Mouse (Mus musculus): ENCODE measurements around the gene Ncam1.

Ncam1 gene

DNA sequence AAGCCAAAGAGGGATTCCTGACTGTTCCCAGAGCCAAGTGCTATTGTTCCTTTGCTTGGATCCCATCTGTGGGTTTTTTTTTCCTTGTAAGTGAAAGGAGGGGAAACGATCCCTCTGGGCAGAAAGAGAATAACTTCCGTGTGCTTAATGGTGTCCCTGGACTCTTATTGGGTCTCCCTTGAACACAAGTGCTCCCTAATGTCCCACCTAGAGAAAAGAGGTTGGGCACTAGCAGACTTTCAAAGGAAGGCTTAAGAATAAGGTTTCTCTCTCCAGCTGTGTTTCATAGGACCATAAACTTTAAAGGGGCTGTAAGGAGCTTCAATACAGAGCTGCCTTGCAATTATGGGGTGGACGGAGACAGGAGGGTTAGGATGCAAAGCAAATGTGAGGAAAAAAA lies 119.5 kb downstream of the Ncam1 start:
- DNase-seq (ENCODE audit: extremely low spot score, low spot score) = no peak

DNA sequence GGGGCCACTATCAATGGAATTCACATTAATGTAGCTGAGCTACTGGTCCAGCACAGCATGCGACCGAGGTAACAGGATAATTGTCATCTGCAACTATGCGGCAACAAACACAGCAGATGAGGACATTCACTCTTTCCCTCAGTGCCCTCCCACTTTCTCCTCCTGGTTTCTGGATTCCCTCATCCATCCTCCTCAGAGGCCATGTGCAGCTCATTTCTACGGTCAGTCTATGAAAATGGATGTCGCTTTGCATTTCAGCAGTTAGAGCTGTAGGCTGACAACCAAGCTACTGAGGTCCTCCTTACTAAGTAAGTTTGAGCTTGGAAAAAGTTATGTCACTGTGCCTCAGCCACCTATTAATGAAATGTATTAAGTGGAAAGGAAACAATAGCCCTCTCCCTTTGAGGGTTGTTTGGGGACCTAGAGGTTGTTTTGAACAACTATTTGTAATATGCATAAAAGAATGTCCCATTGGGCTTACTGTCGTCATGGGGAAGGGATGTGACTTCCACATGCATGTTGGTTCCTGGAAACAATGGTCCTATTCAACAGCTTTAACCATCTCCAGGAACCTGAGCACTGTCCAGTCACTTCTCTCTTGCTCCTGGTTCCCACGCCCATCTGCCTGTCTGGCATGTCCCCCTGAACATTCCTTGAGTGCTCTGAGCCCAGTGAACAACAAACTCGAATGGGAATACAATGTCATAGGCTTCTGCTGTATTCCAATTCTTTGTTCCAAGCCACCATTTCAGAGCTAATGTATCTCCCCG lies 122.8 kb downstream of the Ncam1 start:
- no peak for DNase-seq (ENCODE audit: extremely low spot score, low spot score)

DNA sequence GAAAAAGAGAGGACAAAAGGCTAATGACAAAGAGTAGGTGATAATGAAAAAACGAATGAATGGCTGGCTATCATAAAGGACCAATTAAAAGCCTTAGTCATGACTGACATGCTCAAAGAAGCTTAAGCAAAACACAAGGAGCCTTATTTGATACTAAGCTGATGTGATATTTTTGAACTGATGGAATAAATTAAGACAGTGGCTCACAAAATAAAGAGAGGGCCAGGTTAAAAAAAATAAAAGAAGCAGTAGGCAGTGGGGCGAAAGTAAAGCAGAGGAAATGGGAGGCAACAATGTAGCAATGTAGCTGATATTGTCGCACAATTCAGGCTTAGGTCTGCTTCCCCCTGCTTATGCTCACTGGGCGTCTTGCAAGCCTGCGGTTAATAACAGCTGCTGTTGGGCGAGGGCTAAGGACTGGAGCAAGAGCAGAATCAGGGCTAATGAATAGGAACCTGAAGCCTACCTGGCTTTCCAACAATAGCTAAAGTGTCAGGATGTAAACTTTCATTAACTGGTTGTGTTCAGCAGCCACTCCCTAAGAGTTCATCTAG lies 126.0 kb downstream of the Ncam1 start:
- no peak for DNase-seq (ENCODE audit: extremely low spot score, low spot score)

DNA sequence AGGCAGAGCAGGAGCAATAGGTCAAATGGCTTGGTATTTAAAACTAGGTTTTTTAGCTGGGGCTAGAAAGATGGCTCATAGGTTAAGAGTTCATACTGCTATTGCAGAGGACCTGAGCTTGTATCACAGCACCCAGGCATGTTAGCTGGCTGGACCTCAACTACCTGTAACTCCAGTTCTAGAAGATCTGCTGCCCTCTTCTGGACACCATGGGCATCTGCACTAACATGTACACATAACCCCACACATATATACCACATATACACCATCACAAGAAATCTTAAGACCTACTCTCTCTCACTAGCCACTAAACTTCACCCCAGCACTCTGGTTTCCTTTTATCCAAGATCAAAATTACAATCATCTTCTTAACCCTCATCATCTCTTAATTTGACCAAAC lies 131.7 kb downstream of the Ncam1 start:
- DNase-seq (ENCODE audit: extremely low spot score, low spot score) = no peak

DNA sequence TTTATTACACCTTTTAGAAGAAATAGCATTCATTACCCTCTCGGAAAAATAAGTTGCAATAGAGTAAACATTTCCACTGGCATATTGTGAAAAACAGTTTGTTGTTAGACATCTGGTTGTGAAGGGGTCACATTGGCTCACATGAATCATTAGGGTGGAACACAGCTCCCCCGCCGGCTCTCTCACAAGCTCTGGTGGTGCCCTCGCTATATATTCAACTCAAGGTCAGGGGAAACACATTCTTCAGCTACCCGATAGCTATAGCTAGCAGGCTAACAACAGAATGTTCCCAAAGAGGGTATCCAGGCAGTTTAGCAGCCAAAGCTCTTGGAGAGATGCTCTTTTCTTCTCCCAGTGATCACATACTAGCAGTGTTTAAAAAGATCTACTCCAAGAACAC lies 133.4 kb downstream of the Ncam1 start:
- DNase-seq (ENCODE audit: extremely low spot score, low spot score) = no peak

DNA sequence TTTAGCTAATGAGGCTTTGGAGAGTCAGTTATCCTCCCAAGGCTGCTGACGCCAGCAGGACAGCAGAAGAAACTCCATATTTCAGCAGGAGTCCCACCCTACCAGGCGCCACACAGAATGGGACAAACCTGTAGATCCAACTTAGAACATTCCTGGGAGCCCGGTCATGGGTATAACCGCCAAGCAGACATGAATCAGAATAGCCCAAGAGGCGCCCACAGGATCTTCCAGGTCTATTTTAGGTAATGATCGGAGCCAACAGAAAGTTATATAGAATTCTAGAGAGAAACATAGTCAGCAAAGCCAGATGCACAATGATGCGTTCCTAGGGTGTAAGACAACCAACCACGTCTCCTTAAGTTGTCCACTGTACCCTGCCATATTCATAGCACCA lies 134.8 kb downstream of the Ncam1 start:
- no peak for DNase-seq (ENCODE audit: extremely low spot score, low spot score)

DNA sequence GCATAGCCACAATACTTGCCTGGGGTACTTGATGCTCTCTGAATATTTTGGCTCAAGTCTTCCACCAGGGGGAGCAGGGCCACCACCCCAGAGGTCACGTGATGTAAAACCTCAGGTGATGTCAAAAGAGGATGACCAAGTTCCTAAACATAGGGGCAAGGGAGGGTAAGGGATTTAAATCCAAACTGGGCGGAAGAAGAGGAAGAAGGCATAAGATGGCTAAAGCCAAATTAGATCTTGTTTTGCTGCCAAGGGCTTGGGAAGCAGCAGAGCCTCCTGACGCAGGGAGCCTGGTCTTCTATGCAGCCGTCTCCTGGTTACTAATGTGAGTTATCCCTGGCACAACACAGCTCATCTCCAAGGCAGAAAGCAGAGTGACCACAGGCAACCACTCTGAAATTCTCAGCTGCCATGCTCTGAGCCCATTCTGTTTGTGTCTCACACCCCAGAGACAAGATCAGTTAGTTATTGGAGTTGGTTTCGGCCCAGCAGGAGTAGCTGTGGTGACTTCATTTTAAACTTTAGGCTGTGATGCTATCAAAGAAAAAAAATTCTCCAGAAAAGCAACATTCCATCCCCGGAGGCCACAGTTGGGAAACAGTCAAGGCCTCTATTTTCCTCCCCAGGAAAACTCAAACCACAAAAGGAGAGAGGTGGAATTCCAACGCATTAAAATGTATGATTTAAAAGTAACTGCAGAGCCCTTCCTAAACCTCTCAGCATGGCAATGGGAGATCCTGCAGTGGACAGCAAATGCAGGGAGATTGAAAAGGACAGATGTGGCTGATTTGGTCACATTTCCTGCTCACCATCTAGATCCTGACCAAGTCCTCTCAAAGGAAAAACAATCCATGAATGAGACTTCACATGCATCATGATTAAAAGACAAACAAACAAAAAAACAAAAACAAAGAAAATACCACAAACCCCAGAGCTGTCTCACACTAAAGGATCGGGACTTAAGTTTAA lies 135.5 kb downstream of the Ncam1 start:
- DNase-seq (ENCODE audit: extremely low spot score, low spot score) = no peak

DNA sequence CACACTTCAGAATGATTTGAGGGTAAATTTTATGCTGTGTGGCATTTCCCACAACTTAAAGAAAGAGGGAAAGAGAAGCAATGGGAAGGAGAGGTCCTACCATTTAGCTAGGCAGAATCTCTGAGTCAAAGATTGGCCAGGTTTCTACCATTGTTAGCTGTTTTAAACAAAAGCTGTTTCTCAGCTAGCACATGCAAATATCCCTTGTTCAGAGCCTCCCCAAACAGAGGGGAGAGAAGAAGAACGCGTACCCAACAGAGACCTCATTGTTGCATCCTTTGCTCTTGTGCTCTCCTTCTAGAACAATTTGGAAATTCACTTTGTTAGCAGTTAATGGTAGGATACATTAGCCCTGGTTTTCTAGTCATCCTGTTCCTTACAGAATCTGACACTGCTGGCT lies 137.2 kb downstream of the Ncam1 start:
- DNase-seq (ENCODE audit: extremely low spot score, low spot score) = no peak

DNA sequence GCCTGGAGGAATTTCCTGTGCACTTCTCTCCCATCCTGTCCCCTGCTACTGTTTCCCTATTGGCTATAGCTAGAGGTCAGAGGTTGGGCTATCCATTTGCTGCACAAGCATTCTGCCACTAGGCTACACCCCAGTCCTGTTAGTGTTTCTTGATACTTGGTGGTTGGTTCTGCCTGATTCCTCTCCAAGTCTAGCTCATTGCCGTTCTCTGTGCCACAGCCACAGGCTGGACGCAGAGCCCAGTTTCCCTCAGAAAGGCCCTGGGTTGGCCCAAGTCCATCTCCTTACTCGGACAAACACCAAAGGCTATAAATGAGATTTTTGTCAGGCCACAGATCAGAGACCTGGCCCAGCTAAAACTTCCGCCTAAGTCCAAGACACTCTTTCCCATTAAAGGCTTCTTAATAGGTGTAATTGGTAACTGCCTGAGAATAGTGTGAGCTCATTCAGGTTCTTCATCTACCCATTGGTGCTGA lies 140.3 kb downstream of the Ncam1 start:
- no peak for DNase-seq (ENCODE audit: extremely low spot score, low spot score)

DNA sequence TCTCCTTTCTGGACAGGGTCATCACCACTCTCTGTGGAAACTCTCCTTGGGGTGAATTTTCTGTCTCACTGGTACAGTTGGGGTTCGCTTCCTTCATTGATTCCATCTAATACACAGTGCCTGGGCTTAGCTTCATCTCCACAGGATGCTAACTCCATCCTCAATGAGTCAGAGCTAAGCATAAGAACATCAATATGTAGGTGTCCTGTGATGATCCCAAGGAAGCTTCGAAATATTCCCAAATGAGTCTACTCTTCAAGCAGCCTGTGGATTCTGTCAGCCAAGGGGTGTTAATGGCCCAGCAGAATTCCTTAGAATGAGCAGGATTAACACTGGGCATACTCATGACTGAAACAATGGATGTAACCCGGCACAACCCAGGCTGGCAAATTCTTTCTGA lies 144.3 kb downstream of the Ncam1 start:
- no peak for DNase-seq (ENCODE audit: extremely low spot score, low spot score)

DNA sequence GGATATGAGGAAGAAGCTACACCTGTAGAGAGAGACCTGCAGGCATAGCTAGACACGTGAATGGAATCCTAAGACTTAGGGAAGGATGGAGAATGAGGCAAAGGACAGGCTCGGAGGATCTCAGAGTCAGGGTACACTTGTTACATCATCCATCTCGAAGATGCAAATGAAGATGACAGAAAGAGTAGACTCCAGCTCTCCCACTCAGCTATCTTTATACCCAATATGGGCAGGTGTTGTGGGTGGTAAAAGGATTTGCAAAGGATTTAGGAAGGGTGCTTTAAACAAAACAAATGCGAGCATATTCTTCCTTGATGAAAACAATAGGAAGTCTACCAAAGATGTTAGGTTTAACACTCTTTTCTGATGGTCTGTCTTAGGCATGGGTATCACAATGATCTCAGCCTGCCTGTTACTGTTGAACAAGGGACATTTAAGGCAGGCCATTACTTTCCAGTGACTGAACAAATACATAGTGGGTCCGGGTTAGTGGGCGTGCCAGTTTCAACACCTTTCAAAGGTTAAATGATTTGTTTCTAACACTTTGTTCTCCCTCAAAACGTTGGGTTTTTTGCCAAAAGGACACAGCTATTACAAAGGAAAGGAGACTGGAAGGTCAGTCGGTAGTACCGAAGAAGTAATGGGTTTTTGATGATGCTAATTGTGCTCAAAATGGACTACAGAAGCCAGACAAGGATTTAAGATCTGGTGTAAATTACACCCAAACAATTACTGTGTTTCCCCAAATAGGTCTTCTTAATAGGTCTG lies 145.1 kb downstream of the Ncam1 start:
- DNase-seq (ENCODE audit: extremely low spot score, low spot score) = no peak

DNA sequence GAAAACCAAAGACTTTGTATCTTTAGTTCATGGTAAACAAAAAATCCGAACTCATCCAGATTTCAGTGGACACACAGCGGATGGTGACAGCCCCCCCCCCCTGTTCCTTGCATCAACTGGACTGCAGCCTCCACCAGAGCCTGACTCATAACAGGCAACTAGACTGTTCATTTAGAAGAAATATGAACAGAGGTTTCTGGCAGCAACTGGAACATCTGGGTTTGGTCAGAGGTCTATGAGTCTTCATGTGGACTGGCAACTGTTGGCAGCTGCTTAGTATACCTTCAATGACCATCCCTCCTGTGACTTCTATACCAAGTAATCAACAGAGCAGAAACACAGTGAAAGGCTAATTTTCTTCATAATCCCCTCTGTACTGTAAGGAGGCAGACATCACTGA lies 154.4 kb downstream of the Ncam1 start:
- no peak for DNase-seq (ENCODE audit: extremely low spot score, low spot score)

DNA sequence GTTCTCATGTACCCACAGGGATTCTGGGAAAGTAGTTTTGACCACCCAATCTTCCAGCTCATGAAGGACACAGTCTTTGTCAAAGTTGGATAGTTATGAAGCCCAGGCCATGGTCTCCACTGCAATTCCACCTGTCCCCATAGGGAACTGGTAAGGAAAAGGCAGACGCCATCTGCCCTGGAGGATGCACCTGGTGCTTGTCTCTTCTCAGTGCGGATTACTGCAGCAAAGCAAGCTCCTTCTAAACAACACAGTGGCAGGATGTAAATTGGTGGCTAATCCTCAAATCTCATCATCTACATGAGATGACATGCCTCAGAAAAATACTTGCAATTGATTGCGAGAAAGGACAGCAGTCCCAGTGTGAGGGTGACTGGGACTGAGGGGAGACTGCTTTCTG lies 158.0 kb downstream of the Ncam1 start:
- DNase-seq (ENCODE audit: extremely low spot score, low spot score) = no peak

DNA sequence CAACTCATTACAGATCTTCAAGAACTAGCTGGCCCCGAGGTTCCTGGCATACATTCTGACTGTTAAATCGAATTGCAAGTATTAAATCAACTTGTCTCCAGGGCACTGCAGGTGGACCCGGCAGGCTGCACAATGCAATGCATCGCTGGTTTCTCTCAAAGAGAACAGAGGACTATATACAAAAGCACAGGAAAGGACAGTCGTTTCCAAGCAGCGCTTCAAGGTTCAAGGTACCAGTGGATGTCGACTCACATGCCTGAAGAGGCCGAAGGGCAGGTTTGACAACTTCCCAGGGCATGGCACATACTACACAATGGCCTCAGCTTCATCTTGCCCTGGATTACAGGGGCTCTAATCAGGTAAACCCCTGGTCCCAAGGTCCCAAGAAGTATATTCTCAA lies 158.6 kb downstream of the Ncam1 start:
- no peak for DNase-seq (ENCODE audit: extremely low spot score, low spot score)

DNA sequence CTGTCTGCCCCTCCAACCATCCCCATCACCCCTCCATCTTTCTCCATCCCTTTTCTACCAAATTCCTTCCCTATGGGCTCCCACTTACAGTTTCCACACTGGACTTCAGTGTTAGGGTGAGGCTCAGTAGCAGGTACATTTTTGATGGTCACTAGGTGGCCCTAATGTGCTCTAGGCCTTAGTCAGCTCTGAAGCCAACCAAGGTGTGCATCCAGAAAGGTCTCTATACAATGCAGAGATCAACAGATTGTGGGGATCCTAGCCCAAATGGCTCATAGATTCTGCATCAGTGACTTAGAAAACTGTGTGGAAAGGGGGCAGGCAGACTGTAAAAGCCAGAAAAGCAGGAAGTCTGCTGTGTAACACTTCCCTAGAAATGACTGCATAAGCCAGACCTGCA lies 160.8 kb downstream of the Ncam1 start:
- DNase-seq (ENCODE audit: extremely low spot score, low spot score) = no peak

DNA sequence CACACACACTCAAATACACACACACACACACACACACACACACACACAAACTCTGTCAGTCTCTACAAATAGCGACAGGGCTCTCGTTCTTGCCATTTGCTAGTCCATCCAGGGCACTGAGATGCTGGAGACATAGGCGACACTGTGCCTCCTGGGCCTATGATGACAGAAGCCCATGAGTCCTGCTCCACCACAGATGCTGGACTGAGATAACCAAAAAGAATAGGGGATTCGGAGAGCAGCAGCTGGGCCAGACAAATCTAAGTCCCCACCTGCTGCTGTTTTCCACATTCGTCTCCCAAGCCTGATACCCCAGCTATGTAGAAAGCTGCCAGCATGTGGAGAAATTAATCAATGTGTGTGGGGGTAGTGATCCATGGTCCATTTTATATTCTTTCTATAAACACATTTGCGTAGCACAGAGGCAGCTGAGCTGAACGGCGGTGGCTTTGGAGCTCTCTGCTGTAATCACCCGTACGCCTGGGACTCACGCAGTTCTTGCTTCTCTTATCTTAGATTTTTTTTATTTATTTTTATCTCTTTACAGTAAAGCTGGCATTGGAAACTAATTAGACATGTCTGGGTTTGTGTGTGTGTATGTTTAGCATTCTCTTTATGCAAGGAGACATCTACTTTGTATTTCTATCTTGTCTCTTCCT lies 162.9 kb downstream of the Ncam1 start:
- no peak for DNase-seq (ENCODE audit: extremely low spot score, low spot score)

DNA sequence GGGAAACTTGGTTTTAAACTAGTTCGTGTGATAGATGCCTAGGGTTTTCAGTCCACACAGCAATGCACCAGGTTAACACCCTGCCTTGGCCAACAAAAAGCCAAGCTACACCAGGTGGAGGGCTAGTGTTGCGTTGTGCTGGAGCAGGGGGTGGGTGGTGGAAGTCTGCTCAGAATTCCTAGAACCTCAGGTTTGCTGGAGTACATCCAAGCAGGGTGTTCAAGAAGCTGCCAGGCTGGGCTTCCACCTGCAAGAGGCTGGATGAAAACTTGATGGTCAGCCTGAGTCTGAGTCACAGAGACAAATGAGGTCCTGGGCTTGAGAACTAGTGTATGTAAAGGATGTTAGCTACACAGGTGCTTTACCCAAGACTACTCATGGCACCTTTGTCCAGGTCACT lies 166.1 kb downstream of the Ncam1 start:
- DNase-seq (ENCODE audit: extremely low spot score, low spot score) = no peak

DNA sequence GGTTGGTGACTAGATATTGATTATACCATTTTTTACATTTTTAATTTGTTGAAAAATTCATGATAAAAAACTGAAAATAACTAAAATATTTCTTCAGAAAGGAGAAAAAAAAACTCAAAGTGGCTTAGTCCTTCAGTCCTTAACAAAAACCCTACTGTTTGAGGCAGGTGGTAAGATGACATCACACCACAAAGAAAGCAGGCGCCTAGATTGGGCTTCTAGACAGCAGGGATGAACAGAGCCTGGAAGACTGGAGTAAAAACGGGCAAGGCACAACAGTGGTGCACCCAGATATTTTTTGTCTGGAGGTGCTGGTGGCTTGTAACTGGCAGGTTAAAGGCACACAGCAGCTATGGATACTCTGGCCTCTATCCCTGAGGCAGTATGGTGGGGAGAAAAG lies 168.4 kb downstream of the Ncam1 start:
- no peak for DNase-seq (ENCODE audit: extremely low spot score, low spot score)

DNA sequence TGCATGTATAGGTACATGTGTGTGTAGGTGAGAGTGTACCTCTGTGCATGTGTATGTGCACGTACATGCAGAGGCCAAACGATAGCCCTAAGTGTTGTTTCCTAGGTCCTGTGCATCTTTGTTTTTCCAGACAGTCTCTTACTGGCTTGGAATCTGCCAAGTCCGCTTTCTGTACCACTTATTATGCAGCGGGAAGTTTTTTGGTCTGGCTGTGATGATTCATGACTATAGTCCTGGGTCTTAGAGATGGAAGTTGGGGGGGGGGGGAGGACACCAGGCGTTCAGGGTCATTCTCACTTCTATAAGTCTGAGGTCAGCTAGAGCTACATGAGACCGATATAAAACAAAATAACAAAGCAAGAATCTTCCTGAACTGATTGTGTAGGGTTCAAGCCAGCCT lies 173.8 kb downstream of the Ncam1 start:
- DNase-seq (ENCODE audit: extremely low spot score, low spot score) = no peak

DNA sequence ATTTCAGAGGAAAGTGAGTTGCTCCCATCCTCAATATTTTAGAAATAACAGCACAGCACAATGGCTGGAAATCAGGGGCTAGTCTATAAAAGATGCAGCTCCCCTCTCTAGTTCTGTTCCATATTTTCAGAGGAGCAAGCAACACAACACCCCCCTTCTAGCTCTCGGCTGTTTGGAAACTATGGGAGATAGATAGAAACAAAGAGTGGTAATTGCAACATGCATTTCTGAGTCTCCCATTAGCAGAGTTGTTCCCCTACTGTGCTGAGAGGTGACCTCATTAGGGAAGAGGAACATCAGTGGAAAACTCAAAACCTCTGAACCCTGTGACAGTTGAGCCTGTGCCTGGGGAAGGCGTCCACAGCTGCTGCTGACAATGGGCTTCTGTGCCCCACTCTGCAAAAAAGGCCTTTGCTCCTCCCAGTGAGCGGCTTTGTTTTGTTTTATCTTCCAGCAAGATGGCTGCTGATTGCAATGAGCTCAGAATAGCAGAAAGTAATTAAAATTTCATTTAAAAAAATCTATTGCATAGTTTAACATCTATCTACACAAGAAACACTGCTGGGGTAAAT lies 174.7 kb downstream of the Ncam1 start:
- no peak for DNase-seq (ENCODE audit: extremely low spot score, low spot score)
